ENCODE assay signal across 8 mouse cellular contexts in genomic region chr15:77336287-77336967, GRCm38 (mm10). TPM values are rescaled to one million over a fixed set of nuclear protein-coding genes. Genes with fewer than 3 reads are reported as not detected.
DNase-seq lines count a peak whose midpoint lies in the region; ATAC-seq and TF ChIP-seq lines count a peak whose summit lies in the region.

No protein-coding gene starts in this region.

- H3K36me3 ChIP-seq in E14TG2a.4 (ENCODE audit: insufficient read depth, low read length) = peaks cover 10% of the 10 kb centered on the region
- H3K36me3 ChIP-seq in forebrain, embryonic 11.5 days (ENCODE audit: control insufficient read depth, insufficient read depth, low read length) = no peaks in the 10 kb centered on the region
- no peaks in the 10 kb centered on the region for H3K36me3 ChIP-seq in heart, embryonic 14.5 days (ENCODE audit: control insufficient read depth, insufficient read depth, low read length)
- no peaks in the 10 kb centered on the region for H3K36me3 ChIP-seq in kidney, postnatal 0 days (ENCODE audit: insufficient read depth, low read length)
- H3K36me3 ChIP-seq in stomach, postnatal 0 days (ENCODE audit: control insufficient read depth, insufficient read depth, low read length) = no peaks in the 10 kb centered on the region

- H3K4me3 ChIP-seq in E14TG2a.4 (replicated peaks; ENCODE audit: low read length) = peak overlapping the region; percentile 82
- H3K4me3 ChIP-seq in forebrain, embryonic 11.5 days (ENCODE audit: low read depth, low read length) = peak overlapping the region; percentile 21
- H3K4me3 ChIP-seq in heart, embryonic 14.5 days (ENCODE audit: control insufficient read depth in 1 of 2, insufficient read depth in 1 of 2, low read depth in 1 of 2, low read length in 2 of 2) = peak overlapping the region; percentile 25 to 33
- 0 out of 2 replicates have a peak overlapping the region, but pooled peaks have one; percentile 0 for H3K4me3 ChIP-seq in kidney, postnatal 0 days (replicated peaks; ENCODE audit: low read depth, low read length)
- H3K4me3 ChIP-seq in stomach, postnatal 0 days (ENCODE audit: low read depth, low read length) = peak overlapping the region; percentile 29

- H3K27me3 ChIP-seq in E14TG2a.4 (ENCODE audit: insufficient read depth, low read length) = no peaks in the 10 kb centered on the region
- no peaks in the 10 kb centered on the region for H3K27me3 ChIP-seq in forebrain, embryonic 11.5 days (ENCODE audit: control insufficient read depth, insufficient read depth, low read length)
- H3K27me3 ChIP-seq in heart, embryonic 14.5 days (ENCODE audit: control insufficient read depth, insufficient read depth, low read length) = no peaks in the 10 kb centered on the region
- no peaks in the 10 kb centered on the region for H3K27me3 ChIP-seq in kidney, postnatal 0 days (ENCODE audit: insufficient read depth, low read length)
- no peaks in the 10 kb centered on the region for H3K27me3 ChIP-seq in stomach, postnatal 0 days (ENCODE audit: control insufficient read depth, insufficient read depth, low read length)

- DNase-seq in c-Kit-positive CD71-negative TER-119-negative erythroid progenitor cells, embryonic 14.5 days (ENCODE audit: low read depth) = peak; percentile 50
- peak; percentile 95 for DNase-seq in forebrain, embryonic 11.5 days (ENCODE audit: low spot score)
- DNase-seq in kidney, postnatal 0 days (ENCODE audit: low spot score) = peak; percentile 98
- DNase-seq in liver = peak; percentile 77
- DNase-seq in naive thymus-derived CD4-positive, alpha-beta T cell, adult 2 months (ENCODE audit: low read depth) = peak; percentile 37
- peak; percentile 95 for DNase-seq in stomach, postnatal 0 days (ENCODE audit: low spot score)

- ATAC-seq in forebrain, embryonic 11.5 days (replicated peaks; ENCODE audit: low FRiP score) = peak; percentile 70
- peak; percentile 75 for ATAC-seq in heart, embryonic 14.5 days (ENCODE audit: insufficient number of reproducible peaks, insufficient read depth, low FRiP score, low read depth)
- ATAC-seq in kidney, postnatal 0 days (replicated peaks; ENCODE audit: low FRiP score, low read depth) = peak; percentile 82
- ATAC-seq in stomach, postnatal 0 days (ENCODE audit: low FRiP score, low TSS enrichment) = peak; percentile 89

- TF ChIP-seq EP300 in stomach, postnatal 0 days (optimal IDR thresholded peaks at IDR 0.05) = no peak

- peak overlapping the region; percentile 43 for H3K9ac ChIP-seq in forebrain, embryonic 11.5 days (ENCODE audit: low read length)
- peak overlapping the region; percentile 66 for H3K9ac ChIP-seq in heart, embryonic 14.5 days (ENCODE audit: low read length)
- H3K9ac ChIP-seq in kidney, postnatal 0 days (ENCODE audit: low read depth, low read length) = peak overlapping the region; percentile 52
- peak overlapping the region; percentile 56 for H3K9ac ChIP-seq in stomach, postnatal 0 days (ENCODE audit: low read length)

- H3K27ac ChIP-seq in forebrain, embryonic 11.5 days (ENCODE audit: low read depth, low read length) = 0 out of 2 replicates have a peak overlapping the region, but pooled peaks have one; percentile 13
- H3K27ac ChIP-seq in heart, embryonic 14.5 days (replicated peaks in 1 of 2; ENCODE audit: control insufficient read depth in 1 of 2, insufficient read depth in 1 of 2, low read depth in 2 of 2, low read length in 2 of 2) = peak overlapping the region; percentile 68 to 74
- H3K27ac ChIP-seq in kidney, postnatal 0 days = peak overlapping the region; percentile 89
- H3K27ac ChIP-seq in stomach, postnatal 0 days (replicated peaks) = peak overlapping the region; percentile 84

- H3K4me1 ChIP-seq in E14TG2a.4 (replicated peaks; ENCODE audit: low read depth, low read length) = peaks cover 84% of the 10 kb centered on the region
- H3K4me1 ChIP-seq in forebrain, embryonic 11.5 days (replicated peaks; ENCODE audit: control insufficient read depth, insufficient read depth, low read length) = 0 out of 2 replicates have a peak, but pooled peaks cover 2% of the 10 kb centered on the region
- peaks cover 10 to 11% of the 10 kb centered on the region in 2 experiments for H3K4me1 ChIP-seq in heart, embryonic 14.5 days (ENCODE audit: control insufficient read depth in 2 of 2, insufficient read depth in 2 of 2, low read length in 2 of 2)
- peaks cover 11% of the 10 kb centered on the region for H3K4me1 ChIP-seq in kidney, postnatal 0 days (replicated peaks; ENCODE audit: insufficient read depth, low read length)
- 0 out of 2 replicates have a peak, but pooled peaks cover 3% of the 10 kb centered on the region for H3K4me1 ChIP-seq in stomach, postnatal 0 days (replicated peaks; ENCODE audit: control insufficient read depth, insufficient read depth)

- WGBS in forebrain, embryonic 11.5 days = under 1% methylated on average over 32 of the region's 32 CpGs
- WGBS in heart, embryonic 14.5 days = 3% methylated on average over 32 of the region's 32 CpGs
- 2% methylated on average over 32 of the region's 32 CpGs for WGBS in kidney, postnatal 0 days
- 3% methylated on average over 32 of the region's 32 CpGs for WGBS in stomach, postnatal 0 days

- TF ChIP-seq CTCF in E14TG2a.4 (conservative IDR thresholded peaks at IDR 0.05; ENCODE audit: low read length) = peak; percentile 96
- TF ChIP-seq CTCF in kidney, postnatal 0 days (IDR thresholded peaks at IDR 0.05; ENCODE audit: low read depth) = peak; percentile 94
- peak; percentile 90 for TF ChIP-seq CTCF in stomach, postnatal 0 days (IDR thresholded peaks at IDR 0.05; ENCODE audit: low read depth)

- peak overlapping the region; percentile 52 for H3K4me2 ChIP-seq in forebrain, embryonic 11.5 days (ENCODE audit: low read depth, low read length, severe bottlenecking)
- H3K4me2 ChIP-seq in heart, embryonic 14.5 days (ENCODE audit: low read length) = peak overlapping the region; percentile 67
- peak overlapping the region; percentile 47 for H3K4me2 ChIP-seq in kidney, postnatal 0 days (ENCODE audit: low read length)
- H3K4me2 ChIP-seq in stomach, postnatal 0 days (replicated peaks; ENCODE audit: low read depth) = peak overlapping the region; percentile 51

- no peaks in the 10 kb centered on the region for H3K9me3 ChIP-seq in E14TG2a.4 (ENCODE audit: low read length)
- no peaks in the 10 kb centered on the region for H3K9me3 ChIP-seq in forebrain, embryonic 11.5 days (ENCODE audit: control insufficient read depth, low read length)
- no peaks in the 10 kb centered on the region for H3K9me3 ChIP-seq in heart, embryonic 14.5 days (ENCODE audit: control insufficient read depth, low read length)
- H3K9me3 ChIP-seq in kidney, postnatal 0 days (replicated peaks; ENCODE audit: low read length) = no peaks in the 10 kb centered on the region
- H3K9me3 ChIP-seq in stomach, postnatal 0 days (ENCODE audit: control insufficient read depth, low read length) = no peaks in the 10 kb centered on the region

RNA-seq across cellular contexts. Expression of gene Rbfox2, which starts 29.6 kb away (rescaled TPM):
- 68.2 and 77.6 TPM in 2 replicates for polyA plus RNA-seq in forebrain, embryonic 11.5 days (2014; fragmentation: Nextera tagmentation; extraction: Ambion mirVana)
- polyA plus RNA-seq in heart, embryonic 14.5 days (2014; fragmentation: Nextera tagmentation; extraction: Ambion mirVana) = 84.3 and 89.1 TPM in 2 replicates
- 22.7 and 25.1 TPM in 2 replicates for polyA plus RNA-seq in kidney, postnatal 0 days (2015; fragmentation: Nextera tagmentation; extraction: Ambion mirVana)
- 23.2 and 24.4 TPM in 2 replicates for polyA plus RNA-seq in stomach, postnatal 0 days (2015; fragmentation: Nextera tagmentation; extraction: Ambion mirVana)

Comparison
In these comparisons a context has a peak if more than half of its experiments do, and no peak if none do; other contexts are left out.
1. Peak in every context shown above with its lines: DNase-seq, ATAC-seq, H3K4me3 ChIP-seq and H3K27ac ChIP-seq.
2. H3K4me3 ChIP-seq: peak in every context shown above with its lines; median percentile 82 in E14TG2a.4; 29 in heart, embryonic 14.5 days; 29 in stomach, postnatal 0 days; 21 in forebrain, embryonic 11.5 days; 0 in kidney, postnatal 0 days.
3. DNase-seq: peak in every context shown above with its lines; median percentile 98 in kidney, postnatal 0 days; 95 in forebrain, embryonic 11.5 days; 95 in stomach, postnatal 0 days; 77 in liver; 50 in c-Kit-positive CD71-negative TER-119-negative erythroid progenitor cells, embryonic 14.5 days; 37 in naive thymus-derived CD4-positive, alpha-beta T cell, adult 2 months.
4. H3K27ac ChIP-seq: peak in every context shown above with its lines; median percentile 89 in kidney, postnatal 0 days; 84 in stomach, postnatal 0 days; 71 in heart, embryonic 14.5 days; 13 in forebrain, embryonic 11.5 days.